Mouse (Mus musculus) heart, postnatal 4 days (tissue): ENCODE data around the gene Bsdc1. TPM values are rescaled to one million over a fixed set of nuclear protein-coding genes. Genes with fewer than 3 reads are reported as not detected.
A peak's percentile ranks its signal among the peaks of the same experiment; 100 is the strongest.
"Not testable (repeated sequence)": the region's sequence is repeated elsewhere in the genome, so short reads cannot be mapped to it uniquely, and the experiment has no call there.

Experiments
- DNase-seq: peaks from one replicate; pipeline ENCODE4 v3.0.0; 2021
- total RNA-seq, 2 experiments: library from RNA; stranded (reverse); gene quantifications; 2 replicates each; pipeline ENCODE4 v1.2.3; 2021

Bsdc1 gene
- 10 to 100 TPM; 34.0 to 36.6 TPM for total RNA-seq

DNA sequence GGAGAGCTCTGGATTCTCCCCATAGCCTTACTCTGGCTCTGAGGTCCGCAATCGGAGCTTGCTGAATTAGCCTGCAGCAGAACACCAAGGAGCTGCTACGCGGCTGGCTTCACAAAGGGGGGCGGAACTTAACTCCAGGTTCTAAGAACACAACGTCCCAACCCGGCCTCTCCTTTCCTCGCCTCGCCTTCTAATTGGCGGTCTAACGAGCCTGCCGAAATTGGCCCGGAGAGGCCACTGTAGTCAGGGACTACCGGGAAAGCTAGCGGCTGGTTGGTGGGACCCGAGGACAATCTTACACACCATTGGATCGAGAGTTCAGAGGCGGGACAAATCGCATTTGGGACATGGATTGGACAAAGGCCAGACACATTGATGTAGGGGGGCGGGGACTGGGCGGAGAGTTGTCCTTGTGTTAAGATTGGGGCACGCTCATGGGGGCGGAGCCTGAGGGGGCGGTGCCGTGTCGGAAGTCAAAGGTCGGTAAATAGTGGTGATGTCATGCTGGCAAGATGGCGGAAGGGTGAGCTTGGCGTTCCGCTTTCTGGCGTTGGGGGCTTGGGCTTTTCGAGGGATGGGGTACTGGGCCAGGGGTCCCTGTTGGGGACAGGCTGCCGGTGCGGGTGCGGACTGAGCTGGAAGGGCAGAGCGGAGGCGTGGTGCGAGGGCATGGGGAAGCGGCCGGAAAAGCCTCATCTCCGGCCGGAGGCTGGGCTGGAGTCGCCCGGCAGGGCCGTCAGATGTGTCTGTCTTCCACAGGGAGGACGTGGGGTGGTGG is at the start of gene Bsdc1:
Gene Bsdc1, plus strand, starts transcription at position 399 of the 778 bp plus-strand sequence.
- peak; percentile 100 for DNase-seq

DNA sequence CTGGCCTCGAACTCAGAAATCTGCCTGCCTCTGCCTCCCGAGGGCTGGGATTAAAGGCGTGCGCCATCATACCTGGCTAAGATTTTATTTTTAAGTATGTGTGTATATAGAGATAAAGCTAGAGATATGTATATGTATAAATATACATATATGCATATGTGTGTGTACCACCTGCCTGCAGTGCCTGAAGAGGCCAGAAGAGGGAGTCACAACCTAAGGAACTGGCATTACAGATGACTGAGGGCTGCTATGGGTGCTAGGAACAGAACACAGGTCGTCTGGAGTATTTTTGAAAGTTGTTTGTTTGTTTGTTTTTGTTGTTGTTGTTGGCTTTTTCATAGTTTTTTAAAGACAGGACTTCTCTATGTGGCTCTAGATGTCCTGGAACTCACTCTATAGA is 45.5 kb upstream of the Bsdc1 start:
- no peak for DNase-seq

- no peak for DNase-seq
These were observed 44.9 kb upstream of the Bsdc1 start for GRCm38 (mm10) chr4:129416478-129416877.

DNA sequence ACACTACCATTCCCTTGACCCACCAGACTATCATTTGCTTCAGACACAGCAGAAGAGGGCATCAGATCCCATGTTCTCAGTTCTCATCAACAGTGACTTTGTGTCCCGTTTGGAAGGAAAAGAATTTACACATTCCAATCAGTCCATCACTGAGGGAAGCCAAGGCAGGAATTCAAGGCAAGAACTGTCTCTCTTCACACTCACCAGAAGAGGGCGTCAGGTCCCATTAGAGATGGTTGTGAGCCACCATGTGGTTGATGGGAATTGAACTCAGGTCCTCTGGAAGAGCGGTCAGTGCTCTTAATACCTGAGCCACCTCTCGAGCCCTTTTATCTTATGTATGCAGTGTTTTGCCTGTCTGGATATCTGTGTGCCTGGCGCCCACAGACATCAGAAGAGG is 43.1 kb upstream of the Bsdc1 start:
- DNase-seq = no peak

DNA sequence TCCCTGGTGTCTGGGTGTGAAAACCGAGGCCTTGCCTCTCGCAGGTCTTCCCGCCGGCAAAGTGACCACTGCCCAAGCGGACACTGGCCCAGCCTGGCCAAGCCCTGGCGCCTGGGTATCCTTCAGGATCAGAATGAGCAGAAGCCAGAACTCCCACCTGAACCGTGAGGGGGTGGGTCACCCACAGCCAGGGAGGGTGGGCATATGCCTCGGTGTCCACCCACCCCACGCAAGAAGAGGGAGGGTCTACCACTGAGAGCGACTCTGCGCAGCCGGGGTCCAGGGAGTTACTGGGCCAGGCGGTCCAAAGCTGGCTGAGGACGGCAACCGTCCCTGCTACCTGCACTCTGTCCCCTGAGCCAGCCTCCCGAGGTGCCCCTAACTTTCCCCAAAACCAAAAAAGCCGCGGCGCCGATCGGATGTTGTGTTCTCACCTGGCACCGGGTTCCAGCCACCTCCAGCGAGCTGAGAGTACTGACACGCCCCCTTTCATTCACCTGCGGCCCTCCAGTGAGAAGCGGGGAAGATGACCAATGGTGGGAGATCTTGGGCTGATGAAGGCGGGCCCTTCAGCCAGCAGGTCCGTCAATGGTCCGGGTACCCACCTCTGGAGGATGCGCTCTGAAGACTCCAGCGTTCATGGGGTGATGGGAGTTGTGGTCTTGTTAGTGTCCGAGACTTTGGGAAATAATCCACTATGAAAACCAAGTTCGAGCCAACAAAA is 20.9 kb upstream of the Bsdc1 start, which contains the start of gene Zbtb8b:
Gene Zbtb8b, minus strand, starts transcription at position 514 of the 724 bp plus-strand sequence.
- peak; percentile 28 for DNase-seq

DNA sequence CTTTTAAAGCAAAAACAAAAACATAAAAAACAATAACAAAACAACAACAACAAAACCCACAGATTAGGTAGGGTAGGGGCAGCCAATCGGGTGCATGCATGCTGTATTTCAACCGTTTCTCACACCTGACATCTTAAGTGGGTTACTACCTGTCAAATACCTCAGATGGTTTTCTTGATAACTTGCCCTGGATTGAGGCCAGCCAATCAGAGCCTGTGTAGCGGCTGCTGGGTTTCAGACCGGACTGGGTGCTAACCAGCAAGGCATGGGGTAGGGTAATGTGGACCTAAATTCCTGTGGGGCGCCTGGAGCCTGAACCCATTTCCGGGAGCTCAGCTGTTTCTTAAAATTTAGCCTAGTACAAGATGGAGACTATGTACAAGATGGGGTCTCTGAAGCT is 20.2 kb upstream of the Bsdc1 start:
- DNase-seq = no peak

DNA sequence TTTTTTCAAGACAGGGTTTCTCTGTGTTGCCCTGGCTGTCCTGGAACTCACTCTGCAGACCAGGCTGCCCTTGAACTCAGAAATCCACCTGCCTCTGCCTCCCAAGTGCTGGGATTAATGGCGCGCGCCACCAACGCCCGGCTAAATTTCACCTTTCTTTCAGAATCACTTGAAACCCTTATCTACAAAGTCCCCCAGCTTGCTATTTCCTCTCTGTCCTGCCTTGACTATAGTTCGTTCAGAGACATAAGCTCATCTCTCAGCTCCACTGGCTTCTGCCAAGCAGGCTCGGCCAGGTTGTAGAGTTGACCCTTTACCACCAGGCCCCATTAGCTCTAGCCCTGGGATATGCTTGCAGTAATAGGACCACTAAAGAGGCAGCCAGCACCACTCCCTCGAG is 14.0 kb upstream of the Bsdc1 start:
- no peak for DNase-seq

GRCm38 (mm10) chr4:129447778-129448563 is 13.4 kb upstream of the Bsdc1 start:
- DNase-seq = no peak

DNA sequence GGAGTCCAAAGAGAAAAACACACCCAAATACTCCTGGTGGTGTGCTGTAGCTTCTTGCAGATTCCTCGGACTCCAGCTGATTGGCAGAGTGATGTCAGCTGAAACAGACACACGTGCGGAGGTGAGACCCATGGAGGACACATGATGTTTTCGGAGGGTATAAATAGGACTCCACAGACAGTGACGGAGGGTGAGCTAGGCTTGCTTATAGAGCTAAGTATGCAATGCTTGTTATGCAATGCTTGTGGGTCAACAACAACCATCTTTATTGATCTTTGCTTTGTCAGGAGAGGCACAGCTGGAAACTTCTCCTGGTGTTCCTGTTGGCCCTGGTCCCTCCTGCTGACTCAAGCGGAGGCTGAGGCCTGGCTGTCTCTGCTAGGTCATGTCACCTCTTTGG is 12.7 kb upstream of the Bsdc1 start:
- DNase-seq = no peak

GRCm38 (mm10) chr4:129450851-129451250 is 10.5 kb upstream of the Bsdc1 start:
- DNase-seq = no peak

DNA sequence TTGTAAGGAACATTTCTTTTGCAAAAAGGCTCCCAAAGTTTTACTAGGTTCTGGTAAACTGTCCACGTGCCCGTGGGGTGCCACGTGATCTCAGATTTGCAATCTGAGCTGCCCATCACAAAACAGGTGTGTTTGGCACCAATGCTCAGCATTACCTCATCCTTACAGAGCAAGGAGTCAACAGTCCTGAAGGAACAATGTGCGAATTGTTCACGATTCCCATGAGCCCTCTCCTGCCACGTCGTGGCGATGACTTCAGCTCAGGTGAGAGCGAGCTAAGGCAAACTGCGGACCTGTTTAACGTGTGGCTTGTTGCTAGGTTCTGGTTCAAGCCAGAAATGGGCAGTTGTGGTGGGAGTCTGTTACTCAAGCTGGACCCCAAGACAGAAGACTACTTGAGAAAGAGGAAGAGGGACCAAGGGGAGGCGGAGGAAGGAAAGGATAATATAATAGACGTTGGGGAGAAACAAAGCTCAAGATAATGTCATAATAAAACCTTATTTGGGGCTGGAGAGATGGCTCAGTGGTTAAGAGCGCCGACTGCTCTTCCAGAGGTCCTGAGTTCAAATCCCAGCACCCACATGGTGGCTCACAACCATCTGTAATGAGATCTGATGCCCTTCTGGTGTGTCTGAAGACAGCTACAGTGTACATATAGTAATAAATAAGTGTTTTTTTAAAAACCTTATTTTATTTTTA is 9.8 kb upstream of the Bsdc1 start:
- DNase-seq = no peak

DNA sequence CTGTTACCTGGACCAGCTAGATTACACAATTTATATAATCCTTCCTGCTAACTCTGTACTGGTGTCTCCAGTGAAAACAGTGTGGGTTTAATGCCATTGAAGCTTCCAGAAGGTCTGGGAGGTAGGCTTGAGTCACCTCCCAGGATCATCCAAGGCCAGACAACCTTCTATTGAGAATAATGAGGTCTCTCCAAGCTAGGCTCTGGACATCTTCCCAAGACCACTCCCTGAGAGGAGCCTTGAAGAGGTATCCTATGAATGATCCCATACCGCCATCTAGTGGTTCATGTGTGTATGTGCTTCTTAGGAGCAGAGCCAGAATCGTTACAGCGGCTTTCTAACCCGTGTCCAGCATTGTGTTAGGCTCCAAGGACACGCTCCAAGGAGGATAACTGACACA is 6.1 kb upstream of the Bsdc1 start:
- DNase-seq = peak; percentile 69

GRCm38 (mm10) chr4:129456126-129456525 is 5.3 kb upstream of the Bsdc1 start:
- DNase-seq = no peak

- DNase-seq = not testable (repeated sequence)
These were observed 4.1 kb upstream of the Bsdc1 start for GRCm38 (mm10) chr4:129457311-129457710.

- DNase-seq = no peak
These were observed 1.7 kb upstream of the Bsdc1 start for GRCm38 (mm10) chr4:129459726-129460125.

- no peak for DNase-seq
These were observed 576 bp upstream of the Bsdc1 start for GRCm38 (mm10) chr4:129460827-129461182.

DNA sequence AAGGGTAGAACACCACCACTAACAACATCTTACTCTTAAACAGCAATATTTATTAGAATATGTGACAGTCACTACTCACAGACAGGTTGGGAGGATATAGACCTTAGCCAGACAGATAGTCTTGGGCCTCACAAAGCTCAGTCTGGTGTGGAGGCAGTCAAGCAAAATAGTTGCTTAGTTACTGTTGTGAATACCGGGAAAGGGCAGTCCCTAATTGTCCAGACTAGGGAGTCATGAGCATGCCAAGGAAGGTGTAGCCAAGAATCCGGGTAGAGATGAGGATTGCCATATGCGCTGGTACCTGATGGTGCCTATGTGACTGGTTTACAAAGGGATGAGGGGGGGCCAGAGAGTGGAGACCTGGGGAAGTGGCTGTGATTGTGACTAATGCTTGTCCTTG is 737 bp downstream of the Bsdc1 start:
- DNase-seq = no peak

- no peak for DNase-seq
These were observed 2.0 kb downstream of the Bsdc1 start for GRCm38 (mm10) chr4:129463097-129464059.

DNA sequence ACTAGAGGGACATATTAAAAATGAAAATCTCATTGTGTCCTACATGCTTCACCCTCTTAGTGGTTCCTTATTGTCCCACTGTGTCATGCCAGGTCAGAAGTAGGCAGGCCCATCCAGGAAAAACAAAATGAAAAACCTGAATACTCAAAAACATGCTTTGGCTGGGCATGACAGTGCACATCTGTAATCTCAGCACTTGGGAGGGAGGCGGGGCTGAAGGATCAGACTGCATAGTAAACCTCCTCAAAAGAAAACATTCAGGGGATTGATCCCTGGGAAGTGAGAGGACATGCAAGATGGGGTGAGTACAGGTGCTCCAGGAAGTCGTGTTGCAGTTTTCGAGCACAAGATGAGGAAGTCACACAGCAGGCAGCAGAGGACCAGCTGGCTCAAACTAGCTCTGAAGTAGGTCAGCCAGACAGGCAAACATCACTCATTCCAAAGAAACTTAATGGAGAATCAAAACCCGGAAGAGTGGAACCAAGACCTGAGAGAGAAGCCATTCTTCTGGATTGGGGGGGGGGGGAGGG is 3.0 kb downstream of the Bsdc1 start:
- no peak for DNase-seq

GRCm38 (mm10) chr4:129476047-129476446 is 14.7 kb downstream of the Bsdc1 start:
- DNase-seq = no peak

- DNase-seq = no peak
These were observed 18.5 kb downstream of the Bsdc1 start for GRCm38 (mm10) chr4:129479863-129480262.
